Mouse (Mus musculus): ENCODE measurements around the gene Tnfrsf21. TPM values are rescaled to one million over a fixed set of nuclear protein-coding genes. Genes with fewer than 3 reads are reported as not detected.

The Tnfrsf21 gene
- polyA plus RNA-seq, 1 experiment = 17.9 TPM

GRCm38 (mm10) chr17:42982568-42982967 lies 33.8 kb upstream of the Tnfrsf21 start:
- no peak overlapping the region for H3K4me3 ChIP-seq (ENCODE audit: control insufficient read depth, insufficient read depth, low read length)
- no peaks in the 10 kb centered on the region for H3K4me1 ChIP-seq (replicated peaks; ENCODE audit: control insufficient read depth, insufficient read depth, low read length)
- no peaks in the 10 kb centered on the region for H3K27me3 ChIP-seq (ENCODE audit: control insufficient read depth, insufficient read depth, low read length)
- no peak overlapping the region for H3K27ac ChIP-seq (ENCODE audit: control insufficient read depth, insufficient read depth, low read length)
- no peak for DNase-seq
- H3K36me3 ChIP-seq (ENCODE audit: control insufficient read depth, insufficient read depth, low read length) = no peaks in the 10 kb centered on the region
- 77% methylated on average over 4 of the region's 4 CpGs for WGBS
- TF ChIP-seq POLR2A (IDR thresholded peaks at IDR 0.05; ENCODE audit: control insufficient read depth, extremely low read depth, insufficient read depth, low read length, poor library complexity) (no peak), CTCF (IDR thresholded peaks at IDR 0.05; ENCODE audit: borderline replicate concordance, control insufficient read depth, extremely low read depth, insufficient read depth, low read length, poor library complexity) (no peak)

GRCm38 (mm10) chr17:42985837-42986589 lies 30.3 kb upstream of the Tnfrsf21 start:
- Histone ChIP-seq H3K27me3 (ENCODE audit: control insufficient read depth, insufficient read depth, low read length) (no peaks in the 10 kb centered on the region), H3K36me3 (ENCODE audit: control insufficient read depth, insufficient read depth, low read length) (no peaks in the 10 kb centered on the region), H3K4me3 (ENCODE audit: control insufficient read depth, insufficient read depth, low read length) (no peak overlapping the region), H3K27ac (ENCODE audit: control insufficient read depth, insufficient read depth, low read length) (no peak overlapping the region), H3K4me1 (replicated peaks; ENCODE audit: control insufficient read depth, insufficient read depth, low read length) (no peaks in the 10 kb centered on the region)
- TF ChIP-seq POLR2A (IDR thresholded peaks at IDR 0.05; ENCODE audit: control insufficient read depth, extremely low read depth, insufficient read depth, low read length, poor library complexity) (no peak), CTCF (IDR thresholded peaks at IDR 0.05; ENCODE audit: borderline replicate concordance, control insufficient read depth, extremely low read depth, insufficient read depth, low read length, poor library complexity) (no peak)
- 77% methylated on average over 9 of the region's 9 CpGs for WGBS
- DNase-seq = peak; percentile 42

- H3K4me1 ChIP-seq (replicated peaks; ENCODE audit: control insufficient read depth, insufficient read depth, low read length) = no peaks in the 10 kb centered on the region
- no peak overlapping the region for H3K27ac ChIP-seq (ENCODE audit: control insufficient read depth, insufficient read depth, low read length)
- H3K27me3 ChIP-seq (ENCODE audit: control insufficient read depth, insufficient read depth, low read length) = no peaks in the 10 kb centered on the region
- H3K4me3 ChIP-seq (ENCODE audit: control insufficient read depth, insufficient read depth, low read length) = no peak overlapping the region
- no peak for TF ChIP-seq CTCF (IDR thresholded peaks at IDR 0.05; ENCODE audit: borderline replicate concordance, control insufficient read depth, extremely low read depth, insufficient read depth, low read length, poor library complexity)
- H3K36me3 ChIP-seq (ENCODE audit: control insufficient read depth, insufficient read depth, low read length) = no peaks in the 10 kb centered on the region
- DNase-seq = peak; percentile 29
- 30% methylated on average over 4 of the region's 4 CpGs for WGBS
Observed at GRCm38 (mm10) chr17:42987692-42988091, 28.7 kb upstream of the Tnfrsf21 start.

GRCm38 (mm10) chr17:42989981-42990380 lies 26.4 kb upstream of the Tnfrsf21 start:
- no peaks in the 10 kb centered on the region for H3K27me3 ChIP-seq (ENCODE audit: control insufficient read depth, insufficient read depth, low read length)
- H3K36me3 ChIP-seq (ENCODE audit: control insufficient read depth, insufficient read depth, low read length) = no peaks in the 10 kb centered on the region
- no peak overlapping the region for H3K4me3 ChIP-seq (ENCODE audit: control insufficient read depth, insufficient read depth, low read length)
- TF ChIP-seq CTCF (IDR thresholded peaks at IDR 0.05; ENCODE audit: borderline replicate concordance, control insufficient read depth, extremely low read depth, insufficient read depth, low read length, poor library complexity) (no peak), POLR2A (IDR thresholded peaks at IDR 0.05; ENCODE audit: control insufficient read depth, extremely low read depth, insufficient read depth, low read length, poor library complexity) (no peak)
- WGBS = 82% methylated on average over 4 of the region's 4 CpGs
- H3K4me1 ChIP-seq (replicated peaks; ENCODE audit: control insufficient read depth, insufficient read depth, low read length) = no peaks in the 10 kb centered on the region
- H3K27ac ChIP-seq (ENCODE audit: control insufficient read depth, insufficient read depth, low read length) = no peak overlapping the region
- peak; percentile 9 for DNase-seq

- 62% methylated on average over 11 of the region's 11 CpGs for WGBS
- Histone ChIP-seq H3K27ac (ENCODE audit: control insufficient read depth, insufficient read depth, low read length) (no peak overlapping the region), H3K4me3 (ENCODE audit: control insufficient read depth, insufficient read depth, low read length) (no peak overlapping the region), H3K27me3 (ENCODE audit: control insufficient read depth, insufficient read depth, low read length) (no peaks in the 10 kb centered on the region), H3K36me3 (ENCODE audit: control insufficient read depth, insufficient read depth, low read length) (no peaks in the 10 kb centered on the region), H3K4me1 (replicated peaks; ENCODE audit: control insufficient read depth, insufficient read depth, low read length) (no peaks in the 10 kb centered on the region)
- TF ChIP-seq CTCF (IDR thresholded peaks at IDR 0.05; ENCODE audit: borderline replicate concordance, control insufficient read depth, extremely low read depth, insufficient read depth, low read length, poor library complexity) (no peak), POLR2A (IDR thresholded peaks at IDR 0.05; ENCODE audit: control insufficient read depth, extremely low read depth, insufficient read depth, low read length, poor library complexity) (no peak)
- no peak for DNase-seq
Observed at GRCm38 (mm10) chr17:42991112-42991511, 25.2 kb upstream of the Tnfrsf21 start.

- 53% methylated on average over 7 of the region's 7 CpGs for WGBS
- TF ChIP-seq CTCF (IDR thresholded peaks at IDR 0.05; ENCODE audit: borderline replicate concordance, control insufficient read depth, extremely low read depth, insufficient read depth, low read length, poor library complexity) (no peak), POLR2A (IDR thresholded peaks at IDR 0.05; ENCODE audit: control insufficient read depth, extremely low read depth, insufficient read depth, low read length, poor library complexity) (no peak)
- Histone ChIP-seq H3K4me1 (replicated peaks; ENCODE audit: control insufficient read depth, insufficient read depth, low read length) (no peaks in the 10 kb centered on the region), H3K27me3 (ENCODE audit: control insufficient read depth, insufficient read depth, low read length) (no peaks in the 10 kb centered on the region), H3K36me3 (ENCODE audit: control insufficient read depth, insufficient read depth, low read length) (no peaks in the 10 kb centered on the region), H3K4me3 (ENCODE audit: control insufficient read depth, insufficient read depth, low read length) (no peak overlapping the region), H3K27ac (ENCODE audit: control insufficient read depth, insufficient read depth, low read length) (no peak overlapping the region)
- DNase-seq = no peak
Observed at GRCm38 (mm10) chr17:42999446-42999977, 16.8 kb upstream of the Tnfrsf21 start.
